ENCODE assay signal across 25 mouse cellular contexts in genomic region chr6:129591508-129591907, GRCm38 (mm10). TPM values are rescaled to one million over a fixed set of nuclear protein-coding genes. Genes with fewer than 3 reads are reported as not detected.
A peak's percentile ranks its signal among the peaks of the same experiment; 100 is the strongest.
DNase-seq lines count a peak whose midpoint lies in the region; ATAC-seq and TF ChIP-seq lines count a peak whose summit lies in the region.
"Had no signal": no experiment of that assay in that cellular context is flagged by ENCODE, and none has a peak within 500 bp of the region (broad histone marks: within the 10 kb centered on the region; RNA-seq: fewer than 3 reads in every experiment).

Gene Klrd1 (plus strand): TSS chr6:129591782.

- H3K4me3 ChIP-seq in liver, embryonic 11.5 days (ENCODE audit: low read depth, low read length): no peak within 1 kb of the TSS
- peak within 1 kb of the TSS; percentile 1 for H3K4me3 ChIP-seq in bone marrow, adult 2 months (replicated peaks; ENCODE audit: control insufficient read depth, low read depth, low read length)
- H3K4me3 ChIP-seq: embryonic facial prominence, embryonic 10.5 days; forebrain, embryonic 13.5 days; heart, embryonic 10.5 days; hindbrain, embryonic 15.5 days; limb, embryonic 12.5 days; liver, embryonic 15.5 days; midbrain, embryonic 12.5 days had no signal

- 35% methylated on average over 3 of the region's 3 CpGs for WGBS in liver, embryonic 11.5 days
- WGBS in bone marrow, adult 2 months: under 1% methylated on average over 3 of the region's 3 CpGs

- ATAC-seq in liver, embryonic 11.5 days (replicated peaks; ENCODE audit: low FRiP score): 0 out of 2 replicates have a peak, but pooled peaks have one; percentile 18
- no peak for ATAC-seq in CD4-positive, CD25-positive, alpha-beta regulatory T cell, adult 4 months
- ATAC-seq: forebrain, embryonic 13.5 days had no signal

- no peak for TF ChIP-seq POLR2A in bone marrow, adult 2 months (IDR thresholded peaks at IDR 0.05; ENCODE audit: borderline replicate concordance, control insufficient read depth, low read depth, low read length)

- no peak within 1 kb of the TSS for H3K27ac ChIP-seq in liver, embryonic 11.5 days (ENCODE audit: low read depth, low read length)
- no peak within 1 kb of the TSS for H3K27ac ChIP-seq in bone marrow, adult 2 months (ENCODE audit: control insufficient read depth, insufficient read depth, low read depth, low read length, poor library complexity)
- H3K27ac ChIP-seq: embryonic facial prominence, embryonic 10.5 days; forebrain, embryonic 13.5 days; heart, embryonic 10.5 days; hindbrain, embryonic 15.5 days; limb, embryonic 12.5 days; liver, embryonic 15.5 days; midbrain, embryonic 12.5 days had no signal

- no peaks in the 10 kb centered on the region for H3K27me3 ChIP-seq in liver, embryonic 11.5 days (replicated peaks; ENCODE audit: control insufficient read depth, insufficient read depth, low read length)
- H3K27me3 ChIP-seq: forebrain, embryonic 13.5 days; hindbrain, embryonic 15.5 days; limb, embryonic 12.5 days; liver, embryonic 15.5 days; midbrain, embryonic 12.5 days had no signal

- H3K4me1 ChIP-seq in liver, embryonic 11.5 days (replicated peaks; ENCODE audit: control insufficient read depth, insufficient read depth, low read length): no peaks in the 10 kb centered on the region
- no peaks in the 10 kb centered on the region for H3K4me1 ChIP-seq in bone marrow, adult 2 months (ENCODE audit: control insufficient read depth, insufficient read depth, low read length)
- H3K4me1 ChIP-seq: embryonic facial prominence, embryonic 10.5 days; forebrain, embryonic 13.5 days; heart, embryonic 10.5 days; hindbrain, embryonic 15.5 days; limb, embryonic 12.5 days; liver, embryonic 15.5 days; midbrain, embryonic 12.5 days had no signal

- H3K36me3 ChIP-seq in liver, embryonic 11.5 days (ENCODE audit: control insufficient read depth, insufficient read depth, low read length): no peaks in the 10 kb centered on the region
- H3K36me3 ChIP-seq: embryonic facial prominence, embryonic 10.5 days; heart, embryonic 10.5 days; hindbrain, embryonic 15.5 days; limb, embryonic 12.5 days; liver, embryonic 15.5 days; midbrain, embryonic 12.5 days had no signal

- no peak for TF ChIP-seq CTCF in bone marrow, adult 2 months (IDR thresholded peaks at IDR 0.05; ENCODE audit: control insufficient read depth, insufficient read depth, low read length)

- no peak within 1 kb of the TSS for H3K9ac ChIP-seq in liver, embryonic 11.5 days (ENCODE audit: low read depth, low read length)
- H3K9ac ChIP-seq: forebrain, embryonic 13.5 days; hindbrain, embryonic 15.5 days; limb, embryonic 12.5 days; liver, embryonic 15.5 days; midbrain, embryonic 12.5 days had no signal

- H3K4me2 ChIP-seq in liver, embryonic 11.5 days: no peak within 1 kb of the TSS
- H3K4me2 ChIP-seq: forebrain, embryonic 13.5 days; hindbrain, embryonic 15.5 days; limb, embryonic 12.5 days; liver, embryonic 15.5 days; midbrain, embryonic 12.5 days had no signal

- DNase-seq in liver, embryonic 11.5 days (ENCODE audit: low spot score): no peak
- DNase-seq in liver: no peak
- peak; percentile 63 for DNase-seq in 416B (ENCODE audit: low read depth)
- DNase-seq in naive thymus-derived CD4-positive, alpha-beta T cell, adult 2 months (ENCODE audit: low read depth): peak; percentile 46
- no peak for DNase-seq in heart, adult 18-20 months
- no peak for DNase-seq in adrenal gland, adult 8-10 months
- DNase-seq: cerebellum, adult 11 months; cerebellum, postnatal 36 days; gastrocnemius, postnatal 25 days; heart, postnatal 14 days; kidney, adult 11 months; kidney, postnatal 10 days; lung, postnatal 10 days had no signal

- H3K9me3 ChIP-seq in liver, embryonic 11.5 days (ENCODE audit: control insufficient read depth, low read length): no peaks in the 10 kb centered on the region
- H3K9me3 ChIP-seq: embryonic facial prominence, embryonic 10.5 days; forebrain, embryonic 13.5 days; heart, embryonic 10.5 days; hindbrain, embryonic 15.5 days; limb, embryonic 12.5 days; liver, embryonic 15.5 days; midbrain, embryonic 12.5 days had no signal

RNA-seq across cellular contexts. Expression of gene Klrd1, which starts in this region (rescaled TPM):
- polyA plus RNA-seq in liver, embryonic 11.5 days (2014; fragmentation: Nextera tagmentation; extraction: Ambion mirVana): not detected in 2 replicates
- polyA plus RNA-seq in bone marrow, adult 2 months (2011; ENCODE audit: insufficient read depth, insufficient read length, low replicate concordance, missing spikeins): 2.5 and 9.8 TPM in 2 replicates
- polyA plus RNA-seq in CD4-positive, CD25-positive, alpha-beta regulatory T cell, adult 4 months (2017; shearing (Covaris generic)): not detected
- total RNA-seq in heart, adult 18-20 months (2021): 1 to 10 TPM in 1 of 2 experiments, not detected in 1; 1.1 TPM
- total RNA-seq in adrenal gland, adult 8-10 months (2022): under 1 TPM in 3 of 4 experiments, not detected in 1; 0.46 to 0.68 (median 0.67) TPM
- total RNA-seq: ES-E14; gastrocnemius, postnatal 25 days; heart, postnatal 14 days; layer of hippocampus, adult 8-10 months; left cerebral cortex, adult 8-10 months had no signal
- polyA plus RNA-seq: embryonic facial prominence, embryonic 10.5 days; forebrain, embryonic 13.5 days; heart, embryonic 10.5 days; hindbrain, embryonic 15.5 days; limb, embryonic 12.5 days had no signal

Comparison
In these comparisons a context has a peak if more than half of its experiments do, and no peak if none do; other contexts are left out.
1. Peak in ATAC-seq in liver, embryonic 11.5 days; RNA of the gene not detected or under 1 TPM.
2. DNase-seq: peak in 416B (single experiment) and naive thymus-derived CD4-positive, alpha-beta T cell, adult 2 months (single experiment); none in liver, embryonic 11.5 days (single experiment), liver (single experiment), heart, adult 18-20 months (0 of 2) and adrenal gland, adult 8-10 months (single experiment).